Mouse (Mus musculus) thymus, adult 2 months (tissue): ENCODE measurements around the gene Spaca7.

Experiments used
- CTCF ChIP-seq: fragments of 200-500 bp; IDR thresholded peaks from 2 replicates; pipeline ENCODE4 v1.5.1; 2012; ENCODE audit warnings: mild to moderate bottlenecking, control low read depth, low read length, moderate library complexity, borderline replicate concordance; ENCODE audit not compliant: control insufficient read depth, poor library complexity, insufficient read depth; ENCODE audit errors: extremely low read depth
- POLR2A ChIP-seq: fragments of 200-500 bp; IDR thresholded peaks from 2 replicates; pipeline ENCODE4 v1.6.1; 2012; ENCODE audit warnings: mild to moderate bottlenecking, low read length, control low read depth, moderate library complexity; ENCODE audit not compliant: control insufficient read depth, poor library complexity, insufficient read depth; ENCODE audit errors: extremely low read depth

DNA sequence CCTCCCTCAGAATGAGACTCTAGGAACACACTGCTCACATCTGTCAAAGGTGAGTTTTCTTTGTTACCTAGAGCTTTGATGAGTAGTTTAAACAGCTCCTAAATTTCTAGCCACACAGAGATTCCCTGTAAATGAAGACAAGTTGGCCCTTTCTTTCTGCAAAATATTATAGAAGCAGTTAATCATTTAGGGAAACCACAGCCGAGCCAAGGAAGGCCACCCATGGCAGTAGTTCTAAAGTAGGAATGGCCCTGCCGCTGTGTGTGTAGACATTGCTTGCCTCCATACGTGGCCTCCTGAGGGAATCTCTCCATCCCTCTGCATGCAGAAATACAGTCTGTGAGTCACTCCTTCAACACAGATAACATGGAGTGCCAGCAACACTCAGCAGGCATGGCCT is 14.0 kb upstream of the Spaca7 start:
- TF ChIP-seq CTCF (no peak), POLR2A (no peak)
